Mouse (Mus musculus): Measurements from ENCODE around the gene Enox1.

Gene Enox1

GRCm38 (mm10) chr14:77195314-77196020 lies 38.9 kb downstream of the Enox1 start:
- in situ Hi-C loops (cut with MboI; ENCODE audit: low sequenced_read_pairs): no loop called here

DNA sequence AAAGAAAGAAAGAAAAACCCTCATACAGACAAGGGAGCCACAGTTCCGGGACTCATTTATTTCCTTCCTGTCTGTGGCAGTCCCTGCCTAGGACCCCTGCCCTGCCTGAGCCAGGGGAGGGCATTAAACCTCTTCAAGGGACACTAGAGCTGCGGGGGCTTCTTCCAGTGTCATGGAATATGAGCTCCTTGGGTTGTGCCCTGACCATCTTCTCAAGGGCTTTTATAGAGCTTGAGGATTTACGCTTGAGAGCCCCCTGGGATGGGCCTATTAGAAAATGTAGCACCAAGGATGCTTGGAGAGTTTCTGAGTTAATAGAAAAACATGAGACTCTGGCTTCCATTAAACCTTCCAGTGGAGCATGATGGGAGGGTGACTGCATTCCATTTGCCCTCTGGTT lies 39.7 kb downstream of the Enox1 start:
- in situ Hi-C loops (cut with MboI; ENCODE audit: low sequenced_read_pairs): no loop called here

DNA sequence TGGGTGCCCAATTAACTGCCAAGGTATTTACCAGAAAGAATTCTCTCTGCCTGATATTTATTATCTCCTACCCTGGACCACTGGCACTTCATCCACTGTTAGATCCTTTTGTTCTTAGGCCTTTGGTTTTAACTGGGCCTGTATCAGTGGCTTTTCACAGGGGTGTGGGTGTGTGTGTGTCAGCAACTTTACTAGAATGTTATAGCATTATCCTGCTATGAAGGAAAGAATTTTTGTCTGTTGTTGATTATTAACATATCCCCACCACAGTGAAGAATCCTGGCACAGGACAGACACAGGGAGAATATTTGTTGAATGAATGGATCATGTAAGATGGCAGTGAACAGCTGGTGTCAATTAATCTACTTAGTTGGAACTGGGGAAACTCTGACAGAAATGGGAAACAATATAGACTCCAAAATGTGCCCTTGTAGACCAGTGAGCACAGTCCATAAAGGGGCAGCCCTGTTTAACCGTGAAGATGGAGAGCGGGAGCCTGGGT lies 40.9 kb downstream of the Enox1 start:
- in situ Hi-C loops (cut with MboI; ENCODE audit: low sequenced_read_pairs): no loop called here

DNA sequence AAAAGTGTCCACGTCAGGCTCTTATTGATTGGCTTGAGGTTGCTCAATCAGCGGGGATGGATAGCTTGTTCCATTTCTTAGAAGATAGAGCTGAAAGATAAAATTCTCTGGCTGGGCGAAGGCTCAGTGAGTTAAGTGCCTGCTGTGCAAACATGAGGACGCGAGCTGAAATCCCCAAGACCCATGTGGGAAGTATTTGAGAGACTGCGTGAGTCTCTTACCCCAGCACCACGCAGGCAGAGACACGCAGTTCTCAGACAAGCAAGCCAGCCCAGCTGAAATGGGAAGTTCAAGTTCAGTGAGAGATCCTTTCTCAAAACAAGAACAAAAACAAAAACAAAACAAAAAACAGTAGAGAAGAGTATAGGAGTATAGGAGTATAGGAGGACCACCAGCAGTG lies 54.3 kb downstream of the Enox1 start:
- in situ Hi-C loops (cut with MboI; ENCODE audit: low sequenced_read_pairs): no loop called here

DNA sequence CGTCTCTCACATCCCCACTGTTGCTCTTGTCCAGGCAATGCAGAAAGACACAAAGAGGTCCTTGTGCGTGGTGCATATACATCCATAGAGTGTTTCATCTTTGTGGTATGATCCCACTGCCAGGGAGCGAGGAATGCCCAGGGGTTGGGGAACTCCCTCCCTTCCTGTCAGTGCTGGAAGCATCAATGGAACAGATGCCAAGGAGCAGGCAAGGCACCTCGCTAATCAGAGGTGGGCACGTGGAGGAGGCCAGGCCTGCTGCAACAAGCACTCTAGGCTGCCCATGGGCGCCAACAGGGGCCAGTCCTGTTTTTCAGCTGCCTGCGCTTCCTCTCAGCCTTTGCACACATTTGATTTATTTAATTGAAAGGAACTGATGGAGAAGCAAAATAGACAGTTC lies 56.6 kb downstream of the Enox1 start:
- in situ Hi-C loops (cut with MboI; ENCODE audit: low sequenced_read_pairs): no loop called here

GRCm38 (mm10) chr14:77214848-77215247 lies 58.3 kb downstream of the Enox1 start:
- in situ Hi-C loops (cut with MboI; ENCODE audit: low sequenced_read_pairs): no loop called here

GRCm38 (mm10) chr14:77225346-77225745 lies 68.8 kb downstream of the Enox1 start:
- in situ Hi-C loops (cut with MboI; ENCODE audit: low sequenced_read_pairs): no loop called here

DNA sequence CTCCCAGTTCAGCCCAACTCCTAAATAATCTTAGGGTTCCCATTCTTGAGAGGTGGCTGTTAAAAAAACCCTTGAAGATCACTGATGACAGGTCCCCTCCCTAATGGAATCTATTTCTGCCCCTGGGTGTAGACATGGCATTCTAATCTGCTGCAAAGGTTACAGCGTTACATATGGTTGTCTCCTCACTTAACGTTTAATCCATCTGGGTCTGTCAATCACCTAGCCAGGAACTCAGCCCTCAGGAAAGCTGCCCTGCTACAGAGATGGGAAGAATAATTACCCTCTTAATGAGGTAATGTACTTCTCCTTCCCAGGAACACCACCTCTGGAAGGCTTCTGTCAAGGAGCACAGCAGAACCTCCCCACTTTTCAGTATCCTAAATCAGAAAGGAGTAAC lies 82.2 kb downstream of the Enox1 start:
- in situ Hi-C loops (cut with MboI; ENCODE audit: low sequenced_read_pairs): no loop called here

- in situ Hi-C loops (cut with MboI; ENCODE audit: low sequenced_read_pairs): no loop called here
Observed at GRCm38 (mm10) chr14:77239360-77239759, 82.8 kb downstream of the Enox1 start.

DNA sequence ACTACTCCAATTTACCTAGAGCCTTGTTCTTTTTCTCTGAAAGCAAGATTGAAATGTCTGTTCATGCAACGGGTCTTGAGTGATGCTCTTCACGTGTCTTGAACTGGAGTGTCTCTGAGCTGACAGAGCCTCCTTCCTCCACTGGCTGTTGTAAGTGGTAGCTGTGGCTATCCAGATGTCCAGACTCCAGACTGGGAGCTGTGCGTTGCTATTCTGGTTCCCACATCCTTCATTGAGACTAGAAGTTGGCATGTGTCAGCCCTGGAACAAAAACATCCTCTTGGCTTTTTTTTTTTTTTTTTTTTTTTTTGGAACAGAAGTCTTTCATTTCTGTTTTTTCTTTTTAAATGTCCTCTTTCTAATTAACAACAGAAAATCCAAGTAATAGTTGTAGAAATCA lies 90.4 kb downstream of the Enox1 start:
- in situ Hi-C loops (cut with MboI; ENCODE audit: low sequenced_read_pairs): no loop called here

DNA sequence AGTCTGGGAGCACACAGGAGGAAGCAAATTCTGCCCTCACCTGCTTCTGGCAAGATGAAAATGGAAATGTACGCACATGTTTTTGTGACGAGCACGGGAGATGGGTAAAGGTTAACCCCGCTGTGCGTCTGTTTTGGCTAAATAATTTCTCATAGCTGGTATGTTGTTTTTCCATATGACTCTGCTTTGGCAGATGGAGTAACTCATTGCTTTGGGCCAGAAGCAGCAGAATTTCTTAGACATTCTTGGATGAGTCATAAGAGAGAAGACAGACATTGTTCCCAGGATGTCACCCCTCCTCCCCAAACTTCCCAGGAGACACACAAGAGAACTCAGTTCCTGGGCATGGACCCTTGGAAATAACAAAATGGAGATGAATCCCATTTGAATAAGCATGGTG lies 91.9 kb downstream of the Enox1 start:
- in situ Hi-C loops (cut with MboI; ENCODE audit: low sequenced_read_pairs): no loop called here

- in situ Hi-C loops (cut with MboI; ENCODE audit: low sequenced_read_pairs): no loop called here
Observed at GRCm38 (mm10) chr14:77248946-77249345, 92.4 kb downstream of the Enox1 start.

- in situ Hi-C loops (cut with MboI; ENCODE audit: low sequenced_read_pairs): no loop called here
Observed at GRCm38 (mm10) chr14:77250652-77251238, 94.2 kb downstream of the Enox1 start.

GRCm38 (mm10) chr14:77255201-77255600 lies 98.6 kb downstream of the Enox1 start:
- in situ Hi-C loops (cut with MboI; ENCODE audit: low sequenced_read_pairs): no loop called here

DNA sequence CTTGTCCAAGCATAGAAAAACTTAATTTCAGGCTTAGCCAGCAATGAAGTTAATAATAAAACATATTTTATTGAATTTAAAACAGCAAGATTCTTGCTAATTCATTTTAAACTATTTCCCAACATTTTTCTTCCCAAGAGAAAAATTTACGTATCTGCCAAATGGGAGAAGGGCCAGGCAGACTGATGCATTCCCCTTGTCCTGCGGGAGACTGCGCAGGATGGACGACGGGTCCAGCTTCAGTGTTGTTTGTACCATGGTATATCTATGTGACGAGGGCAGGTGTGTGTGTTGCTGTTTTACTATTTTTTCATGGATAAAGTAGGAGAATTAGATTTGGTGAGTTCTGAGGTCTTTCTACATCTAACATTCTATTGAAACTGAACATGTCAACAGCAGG lies 99.1 kb downstream of the Enox1 start:
- in situ Hi-C loops (cut with MboI; ENCODE audit: low sequenced_read_pairs): no loop called here

GRCm38 (mm10) chr14:77256943-77257342 lies 100.4 kb downstream of the Enox1 start:
- in situ Hi-C loops (cut with MboI; ENCODE audit: low sequenced_read_pairs): no loop called here

GRCm38 (mm10) chr14:77257461-77257860 lies 100.9 kb downstream of the Enox1 start:
- in situ Hi-C loops (cut with MboI; ENCODE audit: low sequenced_read_pairs): no loop called here

DNA sequence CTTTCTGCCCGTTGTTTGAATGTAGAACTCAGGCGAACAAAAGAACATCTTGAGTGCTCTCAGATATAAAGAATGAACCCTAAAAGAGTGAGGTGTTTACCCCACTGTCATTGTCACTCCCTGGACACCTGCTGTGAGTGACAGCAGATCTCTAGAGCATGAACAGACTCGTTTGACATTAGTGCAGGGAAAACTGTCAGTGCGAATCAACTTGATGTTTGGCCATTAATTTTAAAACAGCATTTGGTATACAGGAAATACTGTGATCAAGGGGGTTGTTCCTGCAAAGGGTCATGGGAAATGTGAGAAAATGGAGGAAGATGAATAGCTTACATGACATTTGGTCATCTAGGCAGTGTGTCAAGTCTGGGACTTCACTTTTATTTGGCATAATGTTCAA lies 101.6 kb downstream of the Enox1 start:
- in situ Hi-C loops (cut with MboI; ENCODE audit: low sequenced_read_pairs): no loop called here

DNA sequence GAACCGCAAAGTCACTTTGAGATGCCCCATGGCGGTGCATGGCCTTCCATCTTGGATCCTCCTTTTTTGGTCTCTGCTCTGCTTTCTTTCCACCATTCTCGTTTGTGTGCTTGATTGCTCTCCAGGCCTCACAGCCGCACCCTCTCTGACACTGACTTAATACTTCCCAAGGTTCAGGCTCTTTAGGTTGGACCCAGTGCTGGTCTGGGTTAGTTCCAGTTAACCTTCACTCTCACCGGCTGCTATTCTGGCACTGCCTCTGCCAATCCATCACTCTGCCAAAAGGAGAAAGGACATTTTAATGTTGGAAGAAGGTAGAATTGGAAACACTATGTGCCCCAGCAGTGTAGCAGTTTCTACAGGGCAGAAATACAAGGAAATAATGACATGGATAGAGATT lies 103.1 kb downstream of the Enox1 start:
- in situ Hi-C loops (cut with MboI; ENCODE audit: low sequenced_read_pairs): no loop called here

DNA sequence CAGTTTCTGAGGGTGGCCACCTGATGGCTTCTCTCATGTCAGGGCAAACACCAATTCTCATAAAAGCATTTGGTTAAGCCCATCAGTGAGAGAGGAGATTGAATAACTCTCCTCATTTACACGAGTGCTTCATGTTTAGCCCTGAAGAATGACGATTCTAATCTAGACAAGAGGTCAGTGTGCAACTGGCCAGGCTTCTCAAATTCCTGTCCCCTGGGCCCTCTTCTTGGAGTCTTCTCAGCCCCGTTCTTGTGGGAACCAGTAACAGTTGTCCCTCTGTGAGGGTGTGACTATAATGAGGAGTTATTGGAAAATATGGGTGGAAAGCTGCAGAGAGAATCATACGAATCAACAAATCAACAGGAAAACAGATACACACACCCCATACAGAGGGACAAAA lies 103.5 kb downstream of the Enox1 start:
- in situ Hi-C loops (cut with MboI; ENCODE audit: low sequenced_read_pairs): no loop called here

- in situ Hi-C loops (cut with MboI; ENCODE audit: low sequenced_read_pairs): no loop called here
Observed at GRCm38 (mm10) chr14:77266805-77267771, 110.5 kb downstream of the Enox1 start.
